Mouse (Mus musculus) heart, adult 2 months (tissue): ENCODE data around the gene Zdhhc18. TPM values are rescaled to one million over a fixed set of nuclear protein-coding genes. Genes with fewer than 3 reads are reported as not detected.

Experiments
- DNase-seq, 2 experiments: peaks; one replicate each; pipeline ENCODE4 v3.0.0; 2021
- H3K27ac ChIP-seq: fragments of 200-600 bp; 2 replicates; pipeline ENCODE4 v1.8.1; 2022
- H3K27me3 ChIP-seq: fragments of 200-500 bp; 2 replicates; pipeline ENCODE4 v1.6.1; 2012; ENCODE audit warnings: mild to moderate bottlenecking, low read length, inconsistent platforms, mixed read lengths; ENCODE audit not compliant: control insufficient read depth, insufficient read depth
- H3K36me3 ChIP-seq: fragments of 200-500 bp; 2 replicates; pipeline ENCODE4 v1.6.1; 2012; ENCODE audit warnings: low read length, inconsistent platforms; ENCODE audit not compliant: control insufficient read depth, insufficient read depth
- H3K4me1 ChIP-seq: fragments of 200-500 bp; 2 replicates; pipeline ENCODE4 v1.6.1; 2011; ENCODE audit warnings: low read length; ENCODE audit not compliant: control insufficient read depth, insufficient read depth
- H3K4me3 ChIP-seq: fragments of 200-600 bp; 2 replicates; pipeline ENCODE4 v1.8.1; 2022
- H3K79me2 ChIP-seq: fragments of 200-500 bp; replicated peaks from 2 replicates; pipeline ENCODE4 v1.6.1; 2012; ENCODE audit warnings: mild to moderate bottlenecking, inconsistent platforms, low read length, moderate library complexity, mixed read lengths; ENCODE audit not compliant: control insufficient read depth, insufficient read depth
- H3K9ac ChIP-seq: fragments of 200-500 bp; 2 replicates; pipeline ENCODE4 v1.6.1; 2012; ENCODE audit warnings: low read depth, mild to moderate bottlenecking, control low read depth, inconsistent platforms, low read length, mixed read lengths
- CTCF ChIP-seq: fragments of 200-600 bp; IDR thresholded peaks from 2 replicates; pipeline ENCODE4 v1.8.1; 2022; ENCODE audit warnings: antibody characterized with exemption, mild to moderate bottlenecking, moderate library complexity
- EP300 ChIP-seq: fragments of 200-500 bp; IDR thresholded peaks from 2 replicates; pipeline ENCODE4 v1.6.1; 2011; ENCODE audit warnings: low read depth, low read length, control low read depth; ENCODE audit not compliant: insufficient read depth
- POLR2A ChIP-seq: fragments of 200-500 bp; IDR thresholded peaks from 2 replicates; pipeline ENCODE4 v1.6.1; 2011; ENCODE audit warnings: mild to moderate bottlenecking, low read depth, low read length, control low read depth; ENCODE audit not compliant: insufficient read depth
- WGBS: fragments of 180-500 bp; shearing (Covaris S2); methylation state at CpG from one replicate; pipeline ENCODE4 v1.1.7; 2018; 5-methylcytosine and 5-hydroxymethylcytosine counted together
- intact Hi-C: fragments of 180-260 bp; cut with DNase I; formaldehyde crosslinking; loops from one replicate; pipeline ENCODE4 v1.15.1; 2025
- polyA plus RNA-seq: library from polyadenylated mRNA; depleted of rRNA; stranded (reverse); fragments of >200 nt; gene quantifications from 2 replicates; pipeline ENCODE4 v1.2.3, GENCODE M21; 2012
- total RNA-seq, 2 experiments: library from RNA; stranded (reverse); gene quantifications; 2 replicates each; pipeline ENCODE4 v1.2.3; 2021

The Zdhhc18 gene
- total and polyA plus RNA-seq, 3 experiments, result 21.3 to 37.3 (median 27.7) TPM

GRCm38 (mm10) chr4:133620668-133621067 is 29.3 kb downstream of the Zdhhc18 start:
- H3K9ac ChIP-seq, result no peak overlapping the region
- H3K36me3 ChIP-seq, result peaks cover 6% of the 10 kb centered on the region
- no peak for DNase-seq
- TF ChIP-seq CTCF (no peak), POLR2A (no peak), EP300 (no peak)
- no peak overlapping the region; the same call in 1 of the 2 replicates for H3K27ac ChIP-seq
- intact Hi-C loops, result no loop called here
- no peaks in the 10 kb centered on the region for H3K27me3 ChIP-seq
- H3K4me1 ChIP-seq, result peaks cover 31% of the 10 kb centered on the region
- no peak overlapping the region for H3K4me3 ChIP-seq
- 74% methylated on average over 8 of the region's 8 CpGs for WGBS
- H3K79me2 ChIP-seq, result peaks cover 1% of the 10 kb centered on the region

GRCm38 (mm10) chr4:133619473-133620136 is 30.3 kb downstream of the Zdhhc18 start:
- Histone ChIP-seq H3K27ac (no peak overlapping the region; the same call in 1 of the 2 replicates), H3K79me2 (peaks cover 1% of the 10 kb centered on the region), H3K4me3 (no peak overlapping the region), H3K4me1 (peaks cover 29% of the 10 kb centered on the region), H3K36me3 (peaks cover 6% of the 10 kb centered on the region), H3K27me3 (no peaks in the 10 kb centered on the region), H3K9ac (no peak overlapping the region)
- intact Hi-C loops, result no loop called here
- WGBS, result 39% methylated on average over 4 of the region's 4 CpGs
- DNase-seq, result no peak
- no peak for TF ChIP-seq EP300
- TF ChIP-seq POLR2A, result no peak
- no peak for TF ChIP-seq CTCF

GRCm38 (mm10) chr4:133617936-133618335 is 32.0 kb downstream of the Zdhhc18 start:
- H3K27me3 ChIP-seq, result no peaks in the 10 kb centered on the region
- H3K36me3 ChIP-seq, result peaks cover 2% of the 10 kb centered on the region
- no peak for DNase-seq
- no peaks in the 10 kb centered on the region; the same call in 1 of the 2 replicates for H3K79me2 ChIP-seq
- intact Hi-C loops, result no loop called here
- 84% methylated on average over 11 of the region's 11 CpGs for WGBS
- peaks cover 30% of the 10 kb centered on the region for H3K4me1 ChIP-seq
- H3K27ac ChIP-seq, result no peak overlapping the region
- H3K4me3 ChIP-seq, result no peak overlapping the region
- H3K9ac ChIP-seq, result no peak overlapping the region
- TF ChIP-seq EP300, result no peak
- TF ChIP-seq POLR2A, result no peak
- no peak for TF ChIP-seq CTCF

- Histone ChIP-seq H3K4me1 (peaks cover 24% of the 10 kb centered on the region), H3K36me3 (no peaks in the 10 kb centered on the region; the same call in 1 of the 2 replicates), H3K27ac (peak overlapping the region; percentile 38; the same call in 1 of the 2 replicates), H3K4me3 (no peak overlapping the region), H3K9ac (no peak overlapping the region), H3K27me3 (no peaks in the 10 kb centered on the region), H3K79me2 (no peaks in the 10 kb centered on the region; the same call in 1 of the 2 replicates)
- intact Hi-C loops, result no loop called here
- WGBS, result 45% methylated on average over 10 of the region's 10 CpGs
- TF ChIP-seq CTCF (no peak), EP300 (0 out of 2 replicates have a peak, but pooled peaks have one; percentile 27), POLR2A (no peak)
- DNase-seq, result no peak
These were observed 34.5 kb downstream of the Zdhhc18 start for GRCm38 (mm10) chr4:133615416-133615815.

GRCm38 (mm10) chr4:133614274-133614761 is 35.6 kb downstream of the Zdhhc18 start:
- WGBS, result 52% methylated on average over 8 of the region's 8 CpGs
- Histone ChIP-seq H3K27ac (peak overlapping the region; percentile 26; the same call in 1 of the 2 replicates), H3K9ac (no peak overlapping the region), H3K79me2 (no peaks in the 10 kb centered on the region; the same call in 1 of the 2 replicates), H3K36me3 (no peaks in the 10 kb centered on the region; the same call in 1 of the 2 replicates), H3K4me1 (peaks cover 17% of the 10 kb centered on the region), H3K27me3 (no peaks in the 10 kb centered on the region), H3K4me3 (no peak overlapping the region)
- peak in 1 of 2 experiments; percentile 62 for DNase-seq
- intact Hi-C loops, result loop anchor here (5.0 kb wide), 1 partner anchor 33 kb away; no protein-coding TSS in a partner anchor
- TF ChIP-seq CTCF (no peak), EP300 (no peak), POLR2A (no peak)

GRCm38 (mm10) chr4:133613867-133614266 is 36.1 kb downstream of the Zdhhc18 start:
- Histone ChIP-seq H3K79me2 (no peaks in the 10 kb centered on the region; the same call in 1 of the 2 replicates), H3K9ac (no peak overlapping the region), H3K27ac (peak overlapping the region; percentile 26; the same call in 1 of the 2 replicates), H3K27me3 (no peaks in the 10 kb centered on the region), H3K4me3 (no peak overlapping the region), H3K4me1 (peaks cover 17% of the 10 kb centered on the region), H3K36me3 (no peaks in the 10 kb centered on the region; the same call in 1 of the 2 replicates)
- 89% methylated on average over 4 of the region's 4 CpGs for WGBS
- DNase-seq, result no peak
- intact Hi-C loops, result loop anchor here (5.0 kb wide), 1 partner anchor 33 kb away; no protein-coding TSS in a partner anchor
- TF ChIP-seq EP300 (no peak), POLR2A (no peak), CTCF (no peak)
